Mouse (Mus musculus) heart, embryonic 12.5 days (tissue): Measurements from ENCODE around the gene Nrbp1. TPM values are rescaled to one million over a fixed set of nuclear protein-coding genes. Genes with fewer than 3 reads are reported as not detected.
A peak's percentile ranks its signal among the peaks of the same experiment; 100 is the strongest.

Experiments used
- ATAC-seq: fragments of 200-750 bp; cut with Nextera tagmentation; 2 replicates; pipeline ENCODE4 v1.8.0; 2017; ENCODE audit warnings: moderate TSS enrichment, moderate library complexity; ENCODE audit not compliant: insufficient number of reproducible peaks, low FRiP score
- H3K27ac ChIP-seq: fragments of 300-500 bp; sonication (generic); 2 replicates; pipeline ENCODE4 v1.5.1; 2016; ENCODE audit warnings: mild to moderate bottlenecking, moderate library complexity; ENCODE audit not compliant: poor library complexity, severe bottlenecking
- H3K27me3 ChIP-seq: fragments of 300-500 bp; sonication (generic); replicated peaks from 2 replicates; pipeline ENCODE4 v1.6.1; 2016; ENCODE audit warnings: mild to moderate bottlenecking, moderate library complexity
- H3K36me3 ChIP-seq: fragments of 300-500 bp; sonication (generic); 2 replicates; pipeline ENCODE4 v1.6.1; 2016; ENCODE audit warnings: mild to moderate bottlenecking, moderate library complexity
- H3K4me1 ChIP-seq: fragments of 300-500 bp; sonication (generic); replicated peaks from 2 replicates; pipeline ENCODE4 v1.6.1; 2016; ENCODE audit warnings: mild to moderate bottlenecking
- H3K4me2 ChIP-seq: fragments of 300-500 bp; sonication (generic); 2 replicates; pipeline ENCODE4 v1.6.1; 2016; ENCODE audit warnings: mild to moderate bottlenecking, moderate library complexity
- H3K4me3 ChIP-seq: fragments of 300-500 bp; sonication (generic); 2 replicates; pipeline ENCODE4 v1.5.1; 2016; ENCODE audit warnings: mild to moderate bottlenecking
- H3K9ac ChIP-seq: fragments of 300-500 bp; sonication (generic); 2 replicates; pipeline ENCODE4 v1.6.1; 2016; ENCODE audit warnings: mild to moderate bottlenecking, moderate library complexity
- H3K9me3 ChIP-seq: fragments of 300-500 bp; sonication (generic); replicated peaks from 2 replicates; pipeline ENCODE4 v1.6.1; 2016; ENCODE audit warnings: mild to moderate bottlenecking, moderate library complexity
- WGBS: fragments of 180-500 bp; shearing (Covaris S2); methylation state at CpG from one replicate; pipeline ENCODE4 v1.1.7; 2016; 5-methylcytosine and 5-hydroxymethylcytosine counted together
- polyA plus RNA-seq: library from polyadenylated mRNA; unstranded; fragments of >200 nt; fragmentation: Nextera tagmentation; extraction: Ambion mirVana; gene quantifications from 2 replicates; pipeline ENCODE4 v1.2.1, GENCODE M21; 2016

Gene Nrbp1
- polyA plus RNA-seq, 1 experiment from 2014 or later: 127 TPM

- Histone ChIP-seq H3K9me3 (no peaks in the 10 kb centered on the region), H3K36me3 (peaks cover 93% of the 10 kb centered on the region), H3K9ac (peak within 1 kb of the TSS; percentile 56), H3K4me3 (peak within 1 kb of the TSS; percentile 36), H3K4me1 (peaks cover 52% of the 10 kb centered on the region), H3K27ac (no peak within 1 kb of the TSS; the same call in 1 of the 2 replicates), H3K27me3 (no peaks in the 10 kb centered on the region), H3K4me2 (peak within 1 kb of the TSS; percentile 71)
- ATAC-seq: peak; percentile 81
- WGBS: 22% methylated on average over 47 of the region's 47 CpGs
Measured at GRCm38 (mm10) chr5:31251541-31252101, 11.0 kb downstream of the Nrbp1 start, which contains the start of gene Krtcap3. Krtcap3 (plus strand) TSS chr5:31251691.

- H3K36me3 ChIP-seq: peaks cover 90% of the 10 kb centered on the region
- no peaks in the 10 kb centered on the region for H3K9me3 ChIP-seq
- H3K4me1 ChIP-seq: peaks cover 52% of the 10 kb centered on the region
- peak overlapping the region; percentile 71 for H3K4me2 ChIP-seq
- H3K9ac ChIP-seq: peak overlapping the region; percentile 56; the same call in 1 of the 2 replicates
- H3K27ac ChIP-seq: no peak overlapping the region
- H3K27me3 ChIP-seq: no peaks in the 10 kb centered on the region
- 52% methylated on average over 10 of the region's 10 CpGs for WGBS
- H3K4me3 ChIP-seq: peak overlapping the region; percentile 36
- ATAC-seq: no peak
Measured at GRCm38 (mm10) chr5:31252151-31252550, 11.5 kb downstream of the Nrbp1 start.

DNA sequence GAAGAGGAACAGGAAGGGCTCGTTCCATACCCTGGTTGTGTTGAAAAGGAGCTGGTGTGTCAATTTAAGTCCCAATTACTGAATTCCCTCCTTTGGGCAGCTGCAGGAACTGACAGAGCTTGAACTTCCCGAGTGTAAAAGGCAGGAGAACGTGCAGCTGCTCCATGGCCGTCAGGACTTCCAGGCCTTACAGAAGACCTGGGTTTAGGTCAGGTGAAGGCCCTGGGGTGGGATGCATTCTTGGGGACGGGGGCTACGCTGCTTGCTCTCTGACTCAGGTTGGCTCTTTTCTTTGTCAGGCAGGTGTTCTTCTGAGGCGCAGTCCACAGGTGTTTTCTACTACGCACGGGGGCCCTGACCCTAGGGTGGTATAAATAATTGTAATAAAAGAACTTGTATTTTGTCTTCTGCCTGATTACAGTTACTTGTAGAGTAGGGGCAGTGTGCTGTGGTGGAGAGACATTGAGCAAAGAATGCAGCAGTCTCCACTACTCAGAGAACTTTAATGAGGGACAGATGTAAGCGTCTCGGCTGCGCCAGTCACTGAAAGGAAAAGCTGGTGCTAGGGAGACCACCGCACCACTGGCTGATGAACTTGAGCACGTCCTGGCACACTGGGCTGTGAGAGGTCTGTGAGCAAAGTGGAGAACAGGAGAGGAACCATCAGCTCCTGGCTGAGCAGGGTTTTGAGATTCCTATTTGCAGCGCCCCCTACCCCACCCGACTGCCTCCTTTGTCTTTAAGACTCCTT is 12.3 kb downstream of the Nrbp1 start:
- H3K4me1 ChIP-seq: peaks cover 52% of the 10 kb centered on the region
- no peak overlapping the region for H3K27ac ChIP-seq
- H3K9me3 ChIP-seq: no peaks in the 10 kb centered on the region
- H3K9ac ChIP-seq: peak overlapping the region; percentile 55; the same call in 1 of the 2 replicates
- H3K4me3 ChIP-seq: no peak overlapping the region
- H3K36me3 ChIP-seq: peaks cover 90% of the 10 kb centered on the region
- H3K27me3 ChIP-seq: no peaks in the 10 kb centered on the region
- ATAC-seq: no peak
- no peak overlapping the region for H3K4me2 ChIP-seq
- 86% methylated on average over 16 of the region's 16 CpGs for WGBS

DNA sequence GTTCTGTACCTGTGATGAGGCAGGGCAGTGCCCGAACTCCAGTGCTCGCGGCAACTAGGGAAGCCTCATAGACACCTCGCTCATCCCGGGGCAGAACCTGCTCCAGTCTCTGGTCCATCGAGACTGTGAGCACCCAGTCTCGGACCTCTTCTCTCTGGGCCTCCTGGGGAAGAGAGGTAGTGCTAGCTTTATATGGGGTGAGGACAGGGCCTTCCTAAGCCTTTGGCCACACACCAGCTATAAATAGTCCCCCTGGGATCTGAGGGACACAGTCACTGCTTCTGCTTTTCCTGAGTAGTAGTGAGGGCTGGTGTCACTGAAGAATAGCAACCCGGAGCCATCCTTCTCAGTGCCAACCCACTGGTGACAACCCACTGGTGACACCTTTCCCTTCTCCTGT is 13.1 kb downstream of the Nrbp1 start:
- WGBS: 79% methylated on average over 8 of the region's 8 CpGs
- peak overlapping the region; percentile 70 for H3K27ac ChIP-seq
- H3K36me3 ChIP-seq: peaks cover 88% of the 10 kb centered on the region
- no peaks in the 10 kb centered on the region for H3K9me3 ChIP-seq
- H3K4me1 ChIP-seq: peaks cover 52% of the 10 kb centered on the region
- H3K27me3 ChIP-seq: no peaks in the 10 kb centered on the region
- no peak; the same call in 1 of the 2 replicates for ATAC-seq
- H3K9ac ChIP-seq: peak overlapping the region; percentile 55; the same call in 1 of the 2 replicates
- H3K4me3 ChIP-seq: no peak overlapping the region
- H3K4me2 ChIP-seq: no peak overlapping the region

DNA sequence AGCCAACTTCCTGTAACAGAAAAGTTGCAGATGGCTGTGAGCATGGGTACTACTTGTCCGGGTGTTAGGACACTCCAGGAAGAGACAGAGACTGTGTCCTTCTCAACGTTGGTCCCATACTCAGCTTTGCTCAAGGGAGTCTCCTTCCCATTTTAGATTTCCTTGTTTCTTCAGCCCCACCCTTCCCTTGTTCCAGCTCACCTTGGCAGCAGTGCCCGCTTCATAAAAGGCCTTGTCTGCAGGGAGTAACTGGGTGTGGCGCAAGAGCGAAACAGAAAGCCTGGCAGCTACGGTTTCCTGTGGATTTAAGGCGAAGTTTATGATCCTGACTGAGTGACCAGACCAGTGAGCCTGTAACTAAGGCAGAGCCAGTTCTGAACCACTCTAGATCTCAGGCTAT is 13.8 kb downstream of the Nrbp1 start:
- H3K4me1 ChIP-seq: peaks cover 50% of the 10 kb centered on the region
- H3K36me3 ChIP-seq: peaks cover 90% of the 10 kb centered on the region
- no peaks in the 10 kb centered on the region for H3K9me3 ChIP-seq
- peak overlapping the region; percentile 70; the same call in 1 of the 2 replicates for H3K27ac ChIP-seq
- H3K4me3 ChIP-seq: no peak overlapping the region
- H3K9ac ChIP-seq: peak overlapping the region; percentile 46; the same call in 1 of the 2 replicates
- H3K27me3 ChIP-seq: no peaks in the 10 kb centered on the region
- ATAC-seq: no peak
- 81% methylated on average over 7 of the region's 7 CpGs for WGBS
- no peak overlapping the region for H3K4me2 ChIP-seq

GRCm38 (mm10) chr5:31254901-31255300 is 14.2 kb downstream of the Nrbp1 start:
- WGBS: 71% methylated on average over 8 of the region's 8 CpGs
- no peak for ATAC-seq
- H3K9ac ChIP-seq: peak overlapping the region; percentile 46; the same call in 1 of the 2 replicates
- H3K9me3 ChIP-seq: no peaks in the 10 kb centered on the region
- H3K36me3 ChIP-seq: peaks cover 90% of the 10 kb centered on the region
- H3K27ac ChIP-seq: no peak overlapping the region
- H3K4me3 ChIP-seq: no peak overlapping the region
- H3K4me2 ChIP-seq: no peak overlapping the region
- H3K4me1 ChIP-seq: peaks cover 47% of the 10 kb centered on the region
- no peaks in the 10 kb centered on the region for H3K27me3 ChIP-seq

GRCm38 (mm10) chr5:31255381-31255780 is 14.7 kb downstream of the Nrbp1 start:
- Histone ChIP-seq H3K9me3 (no peaks in the 10 kb centered on the region), H3K4me1 (peaks cover 43% of the 10 kb centered on the region), H3K4me2 (no peak overlapping the region), H3K4me3 (no peak overlapping the region), H3K9ac (no peak overlapping the region), H3K27ac (no peak overlapping the region), H3K27me3 (no peaks in the 10 kb centered on the region), H3K36me3 (peaks cover 90% of the 10 kb centered on the region)
- ATAC-seq: no peak
- 93% methylated on average over 2 of the region's 2 CpGs for WGBS

DNA sequence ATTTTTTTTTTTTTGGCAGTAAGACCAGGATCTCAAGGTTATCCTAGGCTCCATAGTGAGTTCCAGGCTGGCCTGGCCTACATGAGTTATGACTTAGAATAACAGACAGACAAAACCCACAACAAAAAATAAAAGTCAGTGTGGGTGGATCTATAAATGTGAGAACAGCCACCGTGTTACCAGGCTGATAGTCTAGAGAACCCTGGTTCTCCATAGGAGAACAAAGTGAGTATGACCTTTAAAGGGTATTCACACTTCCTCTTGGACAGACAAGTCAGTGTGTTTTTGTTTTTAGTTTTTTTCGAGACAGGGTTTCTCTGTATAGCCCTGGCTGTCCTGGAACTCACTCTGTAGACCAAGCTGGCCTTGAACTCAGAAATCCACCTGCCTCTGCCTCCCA is 15.3 kb downstream of the Nrbp1 start:
- Histone ChIP-seq H3K27me3 (no peaks in the 10 kb centered on the region), H3K4me3 (no peak overlapping the region), H3K36me3 (peaks cover 90% of the 10 kb centered on the region)

DNA sequence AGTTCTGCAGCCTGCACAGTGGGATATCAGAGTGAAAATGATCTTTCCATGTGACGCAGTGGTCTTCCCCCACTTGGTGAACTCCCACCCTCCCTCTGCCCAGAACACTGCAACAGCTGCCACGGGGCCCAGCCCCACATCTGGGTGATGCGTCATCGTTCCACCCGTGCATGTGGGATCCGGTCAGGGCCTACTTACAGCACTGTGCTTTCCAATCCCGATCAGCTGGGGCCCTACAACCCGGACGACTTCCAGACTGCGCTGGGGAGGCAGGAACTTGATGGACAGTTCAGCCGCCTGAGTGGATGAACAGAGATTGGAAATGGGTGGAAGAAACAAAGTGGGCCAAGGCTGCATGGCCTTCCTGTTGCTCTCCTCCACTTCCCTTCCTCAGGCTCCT is 17.0 kb downstream of the Nrbp1 start:
- peaks cover 20% of the 10 kb centered on the region for H3K4me1 ChIP-seq
- H3K27me3 ChIP-seq: no peaks in the 10 kb centered on the region
- 84% methylated on average over 11 of the region's 11 CpGs for WGBS
- H3K9me3 ChIP-seq: no peaks in the 10 kb centered on the region
- H3K36me3 ChIP-seq: peaks cover 86% of the 10 kb centered on the region
- no peak overlapping the region for H3K27ac ChIP-seq
- H3K4me2 ChIP-seq: no peak overlapping the region
- no peak overlapping the region for H3K9ac ChIP-seq
- no peak overlapping the region for H3K4me3 ChIP-seq
- no peak for ATAC-seq

More for the DNA sequence above, 15.3 kb downstream of the Nrbp1 start:
- Histone ChIP-seq H3K4me1 (peaks cover 37% of the 10 kb centered on the region), H3K27ac (no peak overlapping the region), H3K9ac (no peak overlapping the region), H3K4me2 (no peak overlapping the region), H3K9me3 (no peaks in the 10 kb centered on the region)
- 85% methylated on average over 2 of the region's 2 CpGs for WGBS
- ATAC-seq: no peak

- WGBS: 78% methylated on average over 7 of the region's 7 CpGs
- H3K9me3 ChIP-seq: no peaks in the 10 kb centered on the region
- no peak overlapping the region for H3K4me2 ChIP-seq
- no peak overlapping the region for H3K4me3 ChIP-seq
- H3K4me1 ChIP-seq: no peaks in the 10 kb centered on the region
- H3K9ac ChIP-seq: no peak overlapping the region
- ATAC-seq: no peak
- H3K27me3 ChIP-seq: no peaks in the 10 kb centered on the region
- peaks cover 92% of the 10 kb centered on the region for H3K36me3 ChIP-seq
- H3K27ac ChIP-seq: no peak overlapping the region
Measured at GRCm38 (mm10) chr5:31266101-31266500, 25.4 kb downstream of the Nrbp1 start.

GRCm38 (mm10) chr5:31267686-31268085 is 27.0 kb downstream of the Nrbp1 start:
- no peak for ATAC-seq
- WGBS: 80% methylated on average over 6 of the region's 6 CpGs
- no peaks in the 10 kb centered on the region for H3K4me1 ChIP-seq
- no peak overlapping the region for H3K4me2 ChIP-seq
- no peaks in the 10 kb centered on the region for H3K9me3 ChIP-seq
- H3K27me3 ChIP-seq: no peaks in the 10 kb centered on the region
- H3K36me3 ChIP-seq: peaks cover 92% of the 10 kb centered on the region
- no peak overlapping the region for H3K27ac ChIP-seq
- no peak overlapping the region for H3K9ac ChIP-seq
- H3K4me3 ChIP-seq: no peak overlapping the region
